Mouse (Mus musculus): ENCODE data around the gene Timm44.

Timm44 gene

GRCm38 (mm10) chr8:4230612-4231351, 44.9 kb downstream of the Timm44 start:
- no peak for DNase-seq

- no peak for DNase-seq
Observed at GRCm38 (mm10) chr8:4229784-4230183, 45.9 kb downstream of the Timm44 start.

GRCm38 (mm10) chr8:4227919-4228318, 47.8 kb downstream of the Timm44 start:
- no peak for DNase-seq

GRCm38 (mm10) chr8:4226739-4227347, 48.9 kb downstream of the Timm44 start, which contains the start of gene Lrrc8e:
TSS of gene Lrrc8e (plus strand) at chr8:4226827.
- no peak for DNase-seq

GRCm38 (mm10) chr8:4226323-4226722, 49.4 kb downstream of the Timm44 start:
- DNase-seq, result no peak

GRCm38 (mm10) chr8:4222059-4222458, 53.7 kb downstream of the Timm44 start:
- no peak for DNase-seq

- DNase-seq, result peak; percentile 48
Observed at GRCm38 (mm10) chr8:4219617-4220016, 56.1 kb downstream of the Timm44 start.

- peak; percentile 47 for DNase-seq
Observed at GRCm38 (mm10) chr8:4216791-4217621, 58.7 kb downstream of the Timm44 start, which contains the start of gene Prr36. TSS of gene Prr36 (minus strand) at chr8:4217459.

GRCm38 (mm10) chr8:4216296-4216695, 59.4 kb downstream of the Timm44 start:
- DNase-seq, result no peak

- DNase-seq, result peak; percentile 20
Observed at GRCm38 (mm10) chr8:4214006-4214980, 61.4 kb downstream of the Timm44 start.

- no peak for DNase-seq
Observed at GRCm38 (mm10) chr8:4213210-4214005, 62.3 kb downstream of the Timm44 start.

GRCm38 (mm10) chr8:4212809-4213209, 62.9 kb downstream of the Timm44 start:
- no peak for DNase-seq

- no peak for DNase-seq
Observed at GRCm38 (mm10) chr8:4211097-4211496, 64.6 kb downstream of the Timm44 start.
